Mouse (Mus musculus) hindbrain, embryonic 11.5 days (tissue): ENCODE measurements around the gene Hacl1. TPM values are rescaled to one million over a fixed set of nuclear protein-coding genes. Genes with fewer than 3 reads are reported as not detected.

Experiments
- ATAC-seq: fragments of 200-750 bp; cut with Nextera tagmentation; 2 replicates; pipeline ENCODE4 v1.8.0; 2017; ENCODE audit warnings: mild to moderate bottlenecking, moderate TSS enrichment, moderate library complexity; ENCODE audit not compliant: low FRiP score
- DNase-seq: peaks from one replicate; pipeline ENCODE4 v3.0.0-alpha.2; 2015; ENCODE audit warnings: low spot score
- H3K27ac ChIP-seq: fragments of 300-500 bp; sonication (generic); 2 replicates; pipeline ENCODE4 v1.5.1; 2014; ENCODE audit warnings: mild to moderate bottlenecking, low read depth, low read length
- H3K27me3 ChIP-seq: fragments of 300-500 bp; sonication (generic); 2 replicates; pipeline ENCODE4 v1.6.1; 2014; ENCODE audit warnings: mild to moderate bottlenecking, low read length, moderate library complexity, mixed read lengths; ENCODE audit not compliant: control insufficient read depth, insufficient read depth
- H3K36me3 ChIP-seq: fragments of 300-500 bp; sonication (generic); 2 replicates; pipeline ENCODE4 v1.6.1; 2014; ENCODE audit warnings: mild to moderate bottlenecking, low read length, moderate library complexity, mixed read lengths; ENCODE audit not compliant: control insufficient read depth, insufficient read depth
- H3K4me1 ChIP-seq: fragments of 300-500 bp; sonication (generic); replicated peaks from 2 replicates; pipeline ENCODE4 v1.6.1; 2014; ENCODE audit warnings: low read length, mixed read lengths; ENCODE audit not compliant: control insufficient read depth, insufficient read depth
- H3K4me2 ChIP-seq: fragments of 300-500 bp; sonication (generic); replicated peaks from 2 replicates; pipeline ENCODE4 v1.6.1; 2014; ENCODE audit warnings: mild to moderate bottlenecking, low read depth, low read length
- H3K4me3 ChIP-seq: fragments of 300-500 bp; sonication (generic); 2 replicates; pipeline ENCODE4 v1.5.1; 2014; ENCODE audit warnings: low read depth, low read length
- H3K9ac ChIP-seq: fragments of 300-500 bp; sonication (generic); 2 replicates; pipeline ENCODE4 v1.6.1; 2014; ENCODE audit warnings: low read depth, low read length
- H3K9me3 ChIP-seq: fragments of 300-500 bp; sonication (generic); 2 replicates; pipeline ENCODE4 v1.6.1; 2016; ENCODE audit warnings: low read length; ENCODE audit not compliant: control insufficient read depth
- WGBS: fragments of 180-500 bp; shearing (Covaris S2); extraction: QIAGEN DNeasy Blood & Tissue Kit; methylation state at CpG from one replicate; pipeline ENCODE4 v1.1.7; 2014; 5-methylcytosine and 5-hydroxymethylcytosine counted together
- polyA plus RNA-seq: library from polyadenylated mRNA; unstranded; fragments of >200 nt; fragmentation: Nextera tagmentation; extraction: Ambion mirVana; gene quantifications from 2 replicates; pipeline ENCODE4 v1.2.1, GENCODE M21; 2014

Gene Hacl1
- polyA plus RNA-seq, 1 experiment from 2014 or later: 12.3 TPM

DNA sequence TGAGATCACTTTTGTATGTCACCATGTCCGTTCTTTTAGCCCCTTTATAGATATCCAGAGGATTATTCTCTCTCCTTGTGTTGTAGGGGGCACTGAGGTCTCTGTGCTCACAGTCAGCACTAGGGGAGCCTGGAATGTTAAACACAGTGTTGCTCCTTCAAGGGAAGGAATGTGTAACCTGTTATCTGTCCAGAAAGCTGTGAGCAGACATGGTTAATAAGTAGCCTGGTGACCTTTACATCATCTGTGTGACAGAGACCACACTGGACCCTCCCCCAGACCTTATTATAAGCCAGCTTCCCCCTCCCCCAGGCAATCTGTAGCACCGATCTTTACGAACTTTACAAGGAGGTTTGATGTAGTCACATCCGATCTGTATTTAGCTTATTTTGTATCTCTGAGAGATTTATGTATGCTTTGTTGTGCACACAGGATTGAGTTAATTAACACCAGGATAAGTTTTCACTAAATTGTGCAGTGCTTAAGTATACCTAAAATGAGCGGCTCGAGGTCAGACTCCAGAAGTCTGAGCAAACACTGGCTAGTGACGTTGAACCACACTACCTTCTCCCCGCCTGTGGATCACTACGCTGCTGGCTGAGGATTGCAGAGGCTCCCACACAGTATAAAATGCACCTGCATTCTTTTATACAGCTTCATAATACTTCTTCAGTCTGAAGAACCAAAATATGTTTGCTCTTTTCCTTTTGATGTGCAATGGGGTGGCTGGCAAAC lies 75.4 kb downstream of the Hacl1 start:
- no peak overlapping the region for H3K4me3 ChIP-seq
- no peaks in the 10 kb centered on the region for H3K36me3 ChIP-seq
- H3K4me2 ChIP-seq: no peak overlapping the region
- no peak overlapping the region for H3K9ac ChIP-seq
- H3K27me3 ChIP-seq: no peaks in the 10 kb centered on the region
- 74% methylated on average over 9 of the region's 9 CpGs for WGBS
- no peaks in the 10 kb centered on the region for H3K9me3 ChIP-seq
- H3K27ac ChIP-seq: no peak overlapping the region
- DNase-seq (no peak), ATAC-seq (no peak)
- no peaks in the 10 kb centered on the region; the same call in 1 of the 2 replicates for H3K4me1 ChIP-seq

DNA sequence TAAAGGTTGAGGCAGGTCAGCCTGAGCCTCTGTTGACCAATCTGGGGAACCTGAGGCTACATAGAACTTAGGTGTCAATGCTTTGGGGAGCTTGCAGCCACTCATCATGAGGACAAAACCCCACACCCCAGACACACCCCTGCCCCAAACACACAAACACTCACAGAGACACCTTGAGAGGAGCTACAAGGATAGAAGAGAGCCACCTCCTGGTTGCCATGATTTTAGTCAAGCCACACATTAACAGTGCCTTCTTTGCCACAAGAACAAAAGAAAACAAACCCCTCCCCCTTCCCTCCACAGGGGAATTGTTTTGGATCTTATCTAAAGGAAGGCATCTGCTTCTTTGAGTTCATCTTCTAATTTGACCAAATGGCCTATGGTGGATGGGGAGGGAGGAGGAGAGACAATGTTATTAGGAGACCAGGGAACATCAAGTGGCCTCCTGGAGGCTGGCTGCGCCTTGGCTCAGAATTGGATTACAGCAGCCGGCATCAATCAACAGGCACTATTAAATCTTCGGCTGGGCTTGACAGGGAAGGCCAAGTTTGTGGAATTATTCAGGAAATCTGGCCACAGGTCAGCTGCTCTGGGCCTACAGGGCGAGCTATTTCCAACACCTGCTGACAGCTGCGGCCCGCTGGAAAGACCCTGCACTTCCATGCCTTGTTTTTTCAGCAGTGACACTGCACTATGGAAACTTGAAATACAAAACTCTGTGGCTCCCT lies 76.5 kb downstream of the Hacl1 start:
- no peak overlapping the region for H3K27ac ChIP-seq
- H3K9ac ChIP-seq: no peak overlapping the region
- H3K4me3 ChIP-seq: no peak overlapping the region
- DNase-seq (peak; percentile 44), ATAC-seq (no peak)
- no peaks in the 10 kb centered on the region for H3K36me3 ChIP-seq
- H3K27me3 ChIP-seq: no peaks in the 10 kb centered on the region
- H3K4me1 ChIP-seq: no peaks in the 10 kb centered on the region; the same call in 1 of the 2 replicates
- WGBS: 29% methylated on average over 6 of the region's 6 CpGs
- H3K4me2 ChIP-seq: no peak overlapping the region
- H3K9me3 ChIP-seq: no peaks in the 10 kb centered on the region

GRCm38 (mm10) chr14:31560886-31561285 lies 80.2 kb downstream of the Hacl1 start:
- WGBS: 71% methylated on average over 5 of the region's 5 CpGs
- no peak for ATAC-seq
- Histone ChIP-seq H3K36me3 (no peaks in the 10 kb centered on the region), H3K27ac (no peak overlapping the region), H3K4me3 (no peak overlapping the region), H3K27me3 (no peaks in the 10 kb centered on the region), H3K9me3 (no peaks in the 10 kb centered on the region), H3K4me2 (no peak overlapping the region), H3K4me1 (no peaks in the 10 kb centered on the region; the same call in 1 of the 2 replicates), H3K9ac (no peak overlapping the region)
- no peak for DNase-seq

GRCm38 (mm10) chr14:31559216-31559615 lies 81.9 kb downstream of the Hacl1 start:
- Histone ChIP-seq H3K4me2 (no peak overlapping the region), H3K4me1 (no peaks in the 10 kb centered on the region), H3K9ac (no peak overlapping the region), H3K4me3 (no peak overlapping the region), H3K36me3 (no peaks in the 10 kb centered on the region), H3K27me3 (no peaks in the 10 kb centered on the region), H3K9me3 (no peaks in the 10 kb centered on the region), H3K27ac (no peak overlapping the region)
- WGBS: 62% methylated on average over 5 of the region's 5 CpGs
- no peak for DNase-seq
- ATAC-seq: no peak

DNA sequence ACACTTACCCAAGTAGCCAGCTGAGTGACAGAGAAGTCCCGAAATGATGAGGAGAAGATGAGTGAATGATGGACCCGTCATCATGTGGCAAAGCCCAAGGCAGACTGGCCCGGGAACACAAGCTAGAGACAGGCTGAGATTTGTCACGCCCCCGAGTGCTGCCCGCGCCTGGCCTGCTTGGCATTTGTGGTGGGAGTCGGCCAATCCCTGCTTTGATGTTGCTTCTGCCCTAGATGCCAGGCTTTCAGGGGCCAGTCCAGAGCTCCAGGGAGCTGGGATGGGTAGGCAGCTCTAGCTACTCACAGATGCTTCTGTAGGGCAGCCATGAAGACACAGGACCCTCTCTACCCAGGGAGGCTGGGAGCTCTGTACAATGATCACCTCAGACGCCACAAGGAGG lies 83.3 kb downstream of the Hacl1 start:
- no peaks in the 10 kb centered on the region for H3K36me3 ChIP-seq
- no peak overlapping the region for H3K27ac ChIP-seq
- H3K4me2 ChIP-seq: no peak overlapping the region
- no peaks in the 10 kb centered on the region for H3K9me3 ChIP-seq
- WGBS: 78% methylated on average over 9 of the region's 9 CpGs
- no peaks in the 10 kb centered on the region for H3K27me3 ChIP-seq
- H3K4me3 ChIP-seq: no peak overlapping the region
- DNase-seq (no peak), ATAC-seq (no peak)
- no peak overlapping the region for H3K9ac ChIP-seq
- no peaks in the 10 kb centered on the region for H3K4me1 ChIP-seq

DNA sequence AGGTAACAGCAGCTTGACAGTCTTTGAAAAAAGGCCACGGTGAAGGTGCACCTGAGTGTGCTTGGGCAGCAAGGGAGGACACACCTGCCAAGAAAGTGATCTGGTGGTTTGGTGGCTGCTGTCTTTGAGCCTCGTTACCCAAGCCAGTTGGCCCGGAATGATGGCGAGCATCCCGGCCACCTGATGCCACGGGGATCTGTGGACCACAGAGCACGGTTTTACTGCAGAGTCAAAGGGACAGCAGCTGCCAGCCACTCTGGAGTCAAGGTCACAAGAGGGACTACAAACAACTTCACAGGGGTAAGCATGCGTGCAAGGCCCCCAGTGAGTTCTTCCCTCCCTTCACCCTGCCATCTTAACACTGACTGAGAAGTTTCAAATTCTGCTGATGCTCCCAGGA lies 83.8 kb downstream of the Hacl1 start:
- H3K36me3 ChIP-seq: no peaks in the 10 kb centered on the region
- ATAC-seq (no peak), DNase-seq (no peak)
- no peak overlapping the region for H3K27ac ChIP-seq
- WGBS: 90% methylated on average over 8 of the region's 8 CpGs
- no peaks in the 10 kb centered on the region for H3K4me1 ChIP-seq
- no peak overlapping the region for H3K4me3 ChIP-seq
- H3K9me3 ChIP-seq: no peaks in the 10 kb centered on the region
- no peak overlapping the region for H3K4me2 ChIP-seq
- H3K27me3 ChIP-seq: no peaks in the 10 kb centered on the region
- no peak overlapping the region for H3K9ac ChIP-seq

DNA sequence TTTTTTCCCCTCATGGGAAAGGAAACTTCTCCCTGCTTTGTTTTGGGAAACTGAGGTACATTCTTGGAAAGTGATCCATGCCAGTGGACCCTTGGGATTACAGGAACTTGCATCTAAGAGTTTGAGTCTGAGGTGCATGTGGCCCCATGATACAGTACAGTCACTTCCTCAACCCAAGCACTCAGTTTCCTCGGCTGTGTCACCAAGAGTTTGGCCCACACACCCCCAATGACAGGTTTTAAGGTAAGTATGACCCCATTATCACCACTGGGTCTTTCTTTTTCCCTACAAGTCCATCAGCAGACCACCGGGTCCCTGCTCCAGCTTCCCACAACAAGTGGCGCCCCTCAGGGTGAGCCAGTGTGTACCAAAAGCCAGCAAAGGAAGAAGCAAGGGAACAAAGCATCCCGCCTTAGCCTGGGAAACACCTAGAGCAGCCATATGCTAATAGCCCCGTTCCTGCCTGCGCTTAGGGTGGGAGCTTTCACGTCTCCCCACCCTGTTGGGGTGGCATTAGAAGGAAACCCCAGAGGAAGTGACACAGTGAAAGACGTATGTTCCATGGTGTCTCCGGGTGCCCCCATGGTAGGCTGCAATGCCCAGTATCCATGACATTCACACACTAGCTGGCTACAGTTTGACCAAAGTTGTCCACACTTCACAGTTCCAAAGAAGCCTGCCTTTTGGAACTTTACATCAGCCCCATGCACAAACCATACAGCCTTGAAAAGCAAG lies 84.4 kb downstream of the Hacl1 start:
- no peaks in the 10 kb centered on the region for H3K9me3 ChIP-seq
- no peaks in the 10 kb centered on the region for H3K36me3 ChIP-seq
- no peak overlapping the region for H3K27ac ChIP-seq
- no peak overlapping the region for H3K4me3 ChIP-seq
- WGBS: 82% methylated on average over 9 of the region's 9 CpGs
- H3K9ac ChIP-seq: no peak overlapping the region
- H3K4me2 ChIP-seq: no peak overlapping the region
- H3K4me1 ChIP-seq: no peaks in the 10 kb centered on the region
- ATAC-seq (no peak), DNase-seq (no peak)
- no peaks in the 10 kb centered on the region for H3K27me3 ChIP-seq

GRCm38 (mm10) chr14:31555963-31556434 lies 85.1 kb downstream of the Hacl1 start:
- H3K27ac ChIP-seq: no peak overlapping the region
- no peaks in the 10 kb centered on the region for H3K9me3 ChIP-seq
- H3K36me3 ChIP-seq: no peaks in the 10 kb centered on the region
- no peaks in the 10 kb centered on the region for H3K27me3 ChIP-seq
- no peak overlapping the region for H3K4me2 ChIP-seq
- no peaks in the 10 kb centered on the region for H3K4me1 ChIP-seq
- no peak overlapping the region for H3K9ac ChIP-seq
- ATAC-seq: no peak
- WGBS: 85% methylated on average over 14 of the region's 14 CpGs
- no peak overlapping the region for H3K4me3 ChIP-seq
- DNase-seq: no peak
